Mouse (Mus musculus): ENCODE measurements around the gene Il31ra. TPM values are rescaled to one million over a fixed set of nuclear protein-coding genes. Genes with fewer than 3 reads are reported as not detected.

Gene Il31ra
- total and polyA plus RNA-seq, 3 experiments, result not detected

DNA sequence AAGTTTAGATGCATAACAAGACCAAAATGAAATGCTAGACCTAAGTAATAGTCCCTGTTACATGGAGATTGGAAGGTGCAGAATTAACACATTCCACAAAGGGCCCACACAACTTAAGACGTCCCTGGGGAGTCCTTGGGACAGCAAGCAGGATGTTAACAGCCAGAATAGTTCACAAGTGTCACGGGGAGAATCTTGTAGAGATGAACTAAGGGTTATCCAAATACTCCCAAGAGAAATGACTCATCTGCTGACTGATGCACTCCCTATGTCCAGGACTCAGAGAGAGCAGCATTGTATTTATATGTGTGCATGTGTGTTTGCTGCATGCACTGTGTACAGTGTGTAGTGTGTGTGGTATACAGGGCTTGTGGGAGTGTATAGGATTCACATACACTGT is 37.7 kb downstream of the Il31ra start:
- Histone ChIP-seq H3K36me3 (ENCODE audit: control insufficient read depth, insufficient read depth, low read length) (no peaks in the 10 kb centered on the region), H3K27ac (no peak overlapping the region), H3K4me3 (no peak overlapping the region), H3K27me3 (ENCODE audit: control insufficient read depth, insufficient read depth, low read length) (no peaks in the 10 kb centered on the region), H3K79me2 (replicated peaks; ENCODE audit: control insufficient read depth, insufficient read depth, low read length) (no peaks in the 10 kb centered on the region), H3K4me1 (ENCODE audit: control insufficient read depth, insufficient read depth, low read length) (no peaks in the 10 kb centered on the region), H3K9ac (ENCODE audit: low read depth, low read length) (no peak overlapping the region)
- intact Hi-C loops (cut with DNase I), result no loop called here
- DNase-seq, result no peak
- TF ChIP-seq CTCF (IDR thresholded peaks at IDR 0.05) (no peak), EP300 (IDR thresholded peaks at IDR 0.05; ENCODE audit: insufficient read depth, low read depth, low read length) (no peak)
- WGBS, result 28% methylated on average over 2 of the region's 2 CpGs

DNA sequence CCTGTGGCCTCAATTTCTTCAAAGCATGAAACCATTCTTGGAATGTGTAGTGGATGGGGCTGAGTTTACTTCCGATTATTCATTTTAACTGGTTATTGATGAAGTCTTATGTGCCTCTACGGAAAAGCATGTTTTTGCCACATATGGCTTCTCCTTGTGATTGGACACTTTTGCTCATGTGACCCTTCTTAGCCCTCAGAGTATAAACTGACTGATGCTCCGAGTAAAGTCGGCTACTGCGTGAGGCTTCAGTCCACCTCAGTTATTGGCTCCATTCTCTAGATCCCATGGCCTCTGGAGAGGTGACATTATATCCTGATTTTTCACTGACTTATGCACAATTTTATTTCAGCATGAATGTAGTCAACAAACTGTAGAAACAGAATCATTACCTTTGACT is 40.9 kb downstream of the Il31ra start:
- WGBS, result 94% methylated on average over 5 of the region's 5 CpGs
- intact Hi-C loops (cut with DNase I), result no loop called here

DNA sequence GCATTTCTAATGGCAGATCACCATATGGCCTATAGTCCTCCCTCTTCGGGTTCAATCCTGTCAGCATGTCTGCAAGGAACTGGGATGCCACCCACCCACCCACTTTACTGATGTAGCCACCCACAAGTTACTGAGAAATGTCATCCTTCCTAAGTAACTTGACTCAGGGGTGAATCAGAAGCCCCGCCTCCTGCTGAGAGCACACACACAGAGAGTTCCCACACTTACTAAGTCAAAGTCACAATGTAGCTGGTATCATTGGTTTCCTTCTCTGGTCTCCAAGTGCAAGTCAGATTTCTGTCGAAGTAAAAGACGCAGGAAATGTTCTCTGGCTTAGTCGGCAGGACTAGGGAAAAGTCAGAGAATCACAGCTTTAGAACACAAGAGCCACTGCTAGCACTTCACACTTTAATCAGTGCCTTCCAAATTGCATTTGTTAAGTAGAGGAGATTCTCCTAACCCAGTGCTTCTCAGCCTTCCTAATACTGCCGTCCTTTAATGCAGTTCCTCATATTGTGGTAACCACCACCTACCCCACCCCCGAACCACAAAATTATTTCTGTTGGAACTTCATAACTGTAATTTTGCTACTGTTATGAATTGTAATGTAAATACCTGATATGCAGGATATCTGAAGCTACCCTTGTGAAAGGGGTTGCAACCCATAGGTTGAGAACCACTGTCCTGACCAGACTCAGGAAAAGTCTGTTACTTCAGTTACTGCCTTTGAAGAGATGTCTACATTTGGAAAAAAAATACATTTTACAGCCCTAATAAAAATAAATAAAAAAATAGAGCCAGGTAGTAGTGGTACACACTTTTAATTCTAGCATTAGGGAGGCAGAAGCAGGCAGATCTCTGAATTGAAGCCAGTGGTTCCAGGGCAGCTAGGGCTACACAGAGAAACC is 42.3 kb downstream of the Il31ra start:
- DNase-seq, result no peak
- intact Hi-C loops (cut with DNase I), result no loop called here
- no peak overlapping the region for H3K9ac ChIP-seq (ENCODE audit: low read depth, low read length)
- no peak for TF ChIP-seq POLR2A (IDR thresholded peaks at IDR 0.05; ENCODE audit: insufficient read depth, low read depth, low read length)
- no peak for TF ChIP-seq CTCF (IDR thresholded peaks at IDR 0.05)
- TF ChIP-seq EP300 (IDR thresholded peaks at IDR 0.05; ENCODE audit: insufficient read depth, low read depth, low read length), result no peak
- H3K4me1 ChIP-seq (ENCODE audit: control insufficient read depth, insufficient read depth, low read length), result no peaks in the 10 kb centered on the region
- no peaks in the 10 kb centered on the region for H3K36me3 ChIP-seq (ENCODE audit: control insufficient read depth, insufficient read depth, low read length)
- no peaks in the 10 kb centered on the region for H3K27me3 ChIP-seq (ENCODE audit: control insufficient read depth, insufficient read depth, low read length)
- no peaks in the 10 kb centered on the region for H3K79me2 ChIP-seq (replicated peaks; ENCODE audit: control insufficient read depth, insufficient read depth, low read length)
- 65% methylated on average over 7 of the region's 7 CpGs for WGBS
- H3K27ac ChIP-seq, result no peak overlapping the region
- H3K4me3 ChIP-seq, result no peak overlapping the region

More for the DNA sequence above, 40.9 kb downstream of the Il31ra start:
- no peaks in the 10 kb centered on the region for H3K36me3 ChIP-seq (ENCODE audit: control insufficient read depth, insufficient read depth, low read length)
- H3K27ac ChIP-seq, result no peak overlapping the region
- no peak overlapping the region for H3K9ac ChIP-seq (ENCODE audit: low read depth, low read length)
- H3K79me2 ChIP-seq (replicated peaks; ENCODE audit: control insufficient read depth, insufficient read depth, low read length), result no peaks in the 10 kb centered on the region
- H3K4me3 ChIP-seq, result no peak overlapping the region
- TF ChIP-seq CTCF (IDR thresholded peaks at IDR 0.05), result no peak
- no peak for TF ChIP-seq POLR2A (IDR thresholded peaks at IDR 0.05; ENCODE audit: insufficient read depth, low read depth, low read length)
- TF ChIP-seq EP300 (IDR thresholded peaks at IDR 0.05; ENCODE audit: insufficient read depth, low read depth, low read length), result no peak
- H3K4me1 ChIP-seq (ENCODE audit: control insufficient read depth, insufficient read depth, low read length), result no peaks in the 10 kb centered on the region
- DNase-seq, result no peak
- no peaks in the 10 kb centered on the region for H3K27me3 ChIP-seq (ENCODE audit: control insufficient read depth, insufficient read depth, low read length)

DNA sequence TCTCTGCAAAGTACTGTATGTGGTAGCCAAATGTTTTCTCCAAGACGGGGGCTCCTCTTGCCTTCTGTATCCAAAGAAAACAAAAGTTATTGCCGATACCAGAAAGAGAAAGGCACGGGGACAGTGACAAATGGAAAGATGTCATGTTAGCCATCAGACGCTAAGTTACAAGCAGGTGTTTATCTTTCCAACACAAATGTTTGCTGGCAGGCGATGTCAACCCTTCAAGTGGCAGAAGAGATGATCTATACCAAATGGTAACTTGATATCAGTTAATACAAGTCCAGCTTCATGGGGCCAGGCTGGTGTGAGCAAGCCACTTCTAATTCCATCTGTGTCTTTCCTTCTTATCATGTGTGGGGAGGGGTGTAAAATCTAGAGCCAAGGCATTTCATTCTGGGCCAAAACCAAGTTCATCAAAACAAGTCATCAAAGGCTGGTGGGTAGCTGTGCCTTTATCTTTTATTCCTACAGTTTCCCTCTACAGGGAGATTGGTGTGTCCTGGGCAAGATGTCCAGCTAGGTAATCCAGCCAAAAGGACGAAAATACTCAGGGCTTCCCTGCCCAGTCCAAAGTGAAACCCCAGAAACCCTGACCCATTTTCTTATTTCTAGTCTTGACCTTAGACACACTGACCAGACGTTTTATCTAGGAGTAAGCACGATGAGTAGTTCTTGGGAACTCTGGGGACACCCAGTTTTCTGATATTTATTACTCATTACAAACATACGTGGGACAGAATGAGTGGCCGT is 52.8 kb downstream of the Il31ra start:
- no peak overlapping the region for H3K9ac ChIP-seq (ENCODE audit: low read depth, low read length)
- no peak for DNase-seq
- intact Hi-C loops (cut with DNase I), result no loop called here
- peaks cover 2% of the 10 kb centered on the region; the same call in 1 of the 2 replicates for H3K4me1 ChIP-seq (ENCODE audit: control insufficient read depth, insufficient read depth, low read length)
- TF ChIP-seq CTCF (IDR thresholded peaks at IDR 0.05), result no peak
- H3K36me3 ChIP-seq (ENCODE audit: control insufficient read depth, insufficient read depth, low read length), result no peaks in the 10 kb centered on the region
- no peaks in the 10 kb centered on the region for H3K79me2 ChIP-seq (replicated peaks; ENCODE audit: control insufficient read depth, insufficient read depth, low read length)
- WGBS, result 30% methylated on average over 10 of the region's 10 CpGs
- peaks cover 3% of the 10 kb centered on the region for H3K27me3 ChIP-seq (ENCODE audit: control insufficient read depth, insufficient read depth, low read length)
- H3K4me3 ChIP-seq, result no peak overlapping the region
- H3K27ac ChIP-seq, result no peak overlapping the region

DNA sequence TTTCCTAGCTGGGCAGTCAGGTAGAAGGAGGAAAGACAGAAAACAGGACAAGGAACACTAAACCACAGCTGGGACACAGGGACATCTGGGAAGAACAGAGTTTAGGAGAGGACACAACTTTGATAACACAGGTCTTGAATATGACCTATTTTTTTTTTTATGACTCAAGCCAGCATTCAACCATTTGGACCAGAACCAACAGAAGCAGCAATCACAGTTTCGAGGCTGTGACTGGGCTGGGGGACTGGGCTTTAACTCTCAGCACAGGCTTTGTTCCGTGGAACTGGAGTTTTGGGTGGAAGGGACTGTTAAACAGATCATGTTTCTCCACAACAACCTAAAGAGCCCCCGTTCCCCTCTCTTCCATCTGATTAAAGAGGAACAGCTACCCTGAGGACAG is 53.5 kb downstream of the Il31ra start:
- Histone ChIP-seq H3K9ac (ENCODE audit: low read depth, low read length) (no peak overlapping the region), H3K27me3 (ENCODE audit: control insufficient read depth, insufficient read depth, low read length) (peaks cover 3% of the 10 kb centered on the region), H3K36me3 (ENCODE audit: control insufficient read depth, insufficient read depth, low read length) (no peaks in the 10 kb centered on the region), H3K4me1 (ENCODE audit: control insufficient read depth, insufficient read depth, low read length) (peaks cover 2% of the 10 kb centered on the region; the same call in 1 of the 2 replicates), H3K4me3 (no peak overlapping the region), H3K79me2 (replicated peaks; ENCODE audit: control insufficient read depth, insufficient read depth, low read length) (no peaks in the 10 kb centered on the region), H3K27ac (no peak overlapping the region)
- no peak for DNase-seq
- no peak for TF ChIP-seq POLR2A (IDR thresholded peaks at IDR 0.05; ENCODE audit: insufficient read depth, low read depth, low read length)
- TF ChIP-seq CTCF (IDR thresholded peaks at IDR 0.05), result no peak
- TF ChIP-seq EP300 (IDR thresholded peaks at IDR 0.05; ENCODE audit: insufficient read depth, low read depth, low read length), result no peak
- intact Hi-C loops (cut with DNase I), result no loop called here
- 47% methylated on average over 3 of the region's 3 CpGs for WGBS

DNA sequence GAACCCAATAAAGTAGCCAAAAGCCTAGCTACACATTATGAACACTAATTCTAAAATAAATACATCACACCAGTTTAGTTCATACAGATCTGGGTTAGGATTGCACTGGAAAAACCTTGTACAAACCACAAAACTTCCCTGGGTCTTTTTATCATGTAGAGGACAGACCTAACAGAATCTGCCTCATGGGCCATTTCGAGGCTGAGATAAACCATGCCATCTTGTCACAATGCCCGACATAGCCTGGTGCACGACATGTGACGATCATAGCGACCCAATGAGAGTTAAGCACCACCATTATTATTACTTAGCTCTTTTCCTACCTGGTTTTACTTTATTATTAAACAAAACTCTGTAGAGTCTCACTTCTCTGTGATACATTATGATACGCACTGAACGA is 57.1 kb downstream of the Il31ra start:
- no peaks in the 10 kb centered on the region for H3K36me3 ChIP-seq (ENCODE audit: control insufficient read depth, insufficient read depth, low read length)
- intact Hi-C loops (cut with DNase I), result no loop called here

More for the DNA sequence above, 57.1 kb downstream of the Il31ra start:
- peaks cover 2% of the 10 kb centered on the region for H3K27me3 ChIP-seq (ENCODE audit: control insufficient read depth, insufficient read depth, low read length)
- DNase-seq, result no peak
- H3K4me3 ChIP-seq, result no peak overlapping the region
- H3K27ac ChIP-seq, result no peak overlapping the region
- H3K79me2 ChIP-seq (replicated peaks; ENCODE audit: control insufficient read depth, insufficient read depth, low read length), result no peaks in the 10 kb centered on the region
- peaks cover 2% of the 10 kb centered on the region; the same call in 1 of the 2 replicates for H3K4me1 ChIP-seq (ENCODE audit: control insufficient read depth, insufficient read depth, low read length)
- no peak for TF ChIP-seq POLR2A (IDR thresholded peaks at IDR 0.05; ENCODE audit: insufficient read depth, low read depth, low read length)
- TF ChIP-seq EP300 (IDR thresholded peaks at IDR 0.05; ENCODE audit: insufficient read depth, low read depth, low read length), result no peak
- TF ChIP-seq CTCF (IDR thresholded peaks at IDR 0.05), result no peak
- 92% methylated on average over 7 of the region's 7 CpGs for WGBS
- H3K9ac ChIP-seq (ENCODE audit: low read depth, low read length), result no peak overlapping the region
